Mouse (Mus musculus) left cerebral cortex, adult 2 months (tissue): ENCODE data around the gene Camta1. TPM values are rescaled to one million over a fixed set of nuclear protein-coding genes. Genes with fewer than 3 reads are reported as not detected.

ENCODE experiments used
- DNase-seq, 2 experiments: peaks; one replicate each; pipeline ENCODE4 v3.0.0; 2021 to 2022; ENCODE audit warnings: low spot score in 2 of 2, mixed read lengths in 1 of 2; ENCODE audit errors: extremely low spot score in 1 of 2
- H3K27ac ChIP-seq: fragments of 200-600 bp; 2 replicates; pipeline ENCODE4 v1.8.1; 2022
- H3K4me3 ChIP-seq: fragments of 200-600 bp; 2 replicates; pipeline ENCODE4 v1.8.1; 2022
- CTCF ChIP-seq: fragments of 200-600 bp; IDR thresholded peaks from 2 replicates; pipeline ENCODE4 v1.8.1; 2022; ENCODE audit warnings: antibody characterized with exemption, mild to moderate bottlenecking, moderate library complexity
- intact Hi-C: fragments of 180-260 bp; cut with DNase I; formaldehyde crosslinking; loops from one replicate; pipeline ENCODE4 v1.15.1; 2025
- long read RNA-seq, 2 experiments: library from polyadenylated mRNA; stranded (forward); transcript quantifications; one replicate each; pipeline ENCODE4 v2.0.0; 2021; ENCODE audit warnings: borderline mapping rate in 2 of 2
- total RNA-seq, 2 experiments: library from RNA; stranded (reverse); gene quantifications; 2 replicates each; pipeline ENCODE4 v1.2.3; 2021

Gene Camta1
- 100 to 1,000 TPM; 242 to 255 TPM for total RNA-seq
- long read RNA-seq, experiment 1, full-length matches to known transcripts: 15 of 196 reads
- long read RNA-seq, experiment 1, partial matches to known transcripts: 42 of 196 reads
- long read RNA-seq, experiment 1, other reads (novel, unspliced or antisense): 139 of 196 reads
- long read RNA-seq, experiment 2, transcript Camta1-212 (4 exons, 2,198 nt): major isoform, 17 of 182 reads
- long read RNA-seq, experiment 2, partial matches to known transcripts: 66 of 182 reads
- long read RNA-seq, experiment 2, other reads (novel, unspliced or antisense): 97 of 182 reads

DNA sequence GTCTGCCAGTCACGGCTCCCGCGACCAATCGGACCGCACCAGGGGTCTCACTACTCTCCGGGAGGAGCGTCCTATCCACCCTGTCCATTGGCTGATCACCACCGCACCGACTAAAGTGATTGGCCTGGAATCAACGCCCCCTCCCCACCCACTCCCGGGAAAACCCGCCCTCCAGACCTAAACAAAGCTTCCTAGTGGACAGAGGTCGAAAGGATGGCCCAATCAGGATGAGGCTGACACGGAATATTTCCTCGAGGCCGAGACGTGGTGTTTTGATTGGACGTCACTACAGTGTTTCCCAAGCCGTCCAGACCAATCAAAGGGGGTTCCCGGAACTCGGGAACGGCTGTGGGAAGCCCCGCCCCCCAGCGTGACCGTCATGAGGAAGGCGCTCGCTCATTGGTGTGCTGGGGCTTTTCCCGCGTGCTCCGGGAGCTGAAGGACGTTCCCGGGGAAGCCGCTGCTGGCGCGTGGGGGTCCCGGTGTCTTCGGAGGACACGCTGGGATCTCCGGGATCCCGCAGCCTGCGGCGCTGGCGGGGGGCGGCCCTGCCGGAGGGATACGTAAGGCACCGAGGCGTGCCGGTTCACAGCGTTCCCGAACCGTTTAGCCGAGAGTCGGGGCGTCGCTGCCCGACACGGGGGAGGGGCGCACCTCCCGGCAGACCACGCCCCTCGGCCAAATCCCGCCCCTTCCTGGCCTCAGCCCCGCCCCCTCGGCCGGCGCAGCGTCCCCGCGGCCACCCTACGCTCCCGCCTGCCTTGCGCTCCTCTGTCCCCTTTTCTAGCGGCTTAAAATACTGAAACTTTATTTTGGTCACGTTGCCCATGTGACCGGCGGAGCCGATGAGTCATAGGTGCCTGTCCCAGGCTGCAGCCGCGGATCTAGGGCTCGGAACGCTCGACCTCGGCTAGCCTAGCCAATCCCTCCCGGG, at the start of gene Camta1:
Gene Camta1, minus strand, starts transcription at position 71 of the 934 bp plus-strand sequence.
- Histone ChIP-seq H3K27ac (peak within 1 kb of the TSS; percentile 94), H3K4me3 (peak within 1 kb of the TSS; percentile 72)
- peak; percentile 99 for DNase-seq
- no peak for TF ChIP-seq CTCF
- intact Hi-C loops: loop anchor here (1.0 to 5.0 kb wide), 2 partner anchors 70 to 451 kb away; partner anchors contain the start of gene Dnajc11

DNA sequence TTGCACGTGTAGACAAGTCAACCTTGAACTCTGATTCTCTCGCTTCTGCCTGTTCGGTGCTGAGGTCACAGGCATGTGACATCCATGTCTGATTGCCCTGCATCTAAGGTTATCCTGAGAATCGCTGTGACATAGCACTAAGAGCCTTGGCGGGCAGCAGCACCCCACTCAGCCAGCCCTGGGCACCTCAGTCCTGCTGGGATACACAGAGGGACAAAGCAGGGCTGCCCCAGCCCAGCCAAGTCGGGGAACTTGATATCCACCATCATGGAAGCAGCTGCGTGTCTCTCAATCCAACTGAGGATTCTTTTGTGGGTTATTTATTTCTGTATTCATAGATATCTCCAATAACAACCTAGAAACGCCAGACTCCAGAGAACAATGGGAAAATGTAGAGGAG, 47.1 kb upstream of the Camta1 start:
- no peak for DNase-seq
- intact Hi-C loops: no loop called here
- H3K27ac ChIP-seq: no peak overlapping the region
- H3K4me3 ChIP-seq: no peak overlapping the region
- no peak for TF ChIP-seq CTCF

DNA sequence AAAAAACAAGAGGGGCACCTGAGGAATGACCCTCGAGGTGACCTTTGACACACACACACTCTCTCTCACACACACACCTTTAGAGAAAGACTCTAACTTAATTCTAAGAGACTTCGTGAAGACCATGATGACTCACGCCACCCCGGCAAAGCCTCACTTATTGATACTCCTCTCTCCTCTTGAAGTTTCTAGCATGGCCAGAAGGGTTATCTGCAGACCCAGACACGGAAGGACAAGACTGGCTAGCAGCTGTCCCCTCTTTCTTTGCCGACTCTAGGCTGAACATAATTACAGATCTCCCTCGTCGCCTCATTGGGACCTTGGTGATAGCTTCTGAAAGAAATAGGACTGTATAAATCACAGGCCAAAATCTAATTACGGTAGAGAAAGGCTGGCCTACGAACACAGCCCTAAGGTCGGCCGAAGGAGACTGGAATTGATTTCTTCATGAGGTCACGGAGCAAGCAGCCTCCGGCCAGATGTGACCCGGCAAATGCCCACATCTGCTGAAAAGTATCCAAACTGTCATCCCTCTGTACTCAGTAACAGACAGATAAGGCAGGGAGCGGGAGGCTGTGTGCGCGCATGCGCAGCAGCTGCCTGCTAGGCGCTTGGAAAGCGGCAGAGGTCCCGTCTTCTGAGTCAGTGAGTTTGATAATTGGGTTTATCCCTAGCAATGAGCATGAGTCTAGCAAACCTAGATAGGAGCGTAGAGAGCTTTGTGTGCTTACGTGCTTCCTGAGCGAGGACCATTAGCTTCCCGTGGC, 46.1 kb upstream of the Camta1 start:
- TF ChIP-seq CTCF: no peak
- no peak overlapping the region for H3K4me3 ChIP-seq
- H3K27ac ChIP-seq: no peak overlapping the region
- intact Hi-C loops: no loop called here
- no peak for DNase-seq

DNA sequence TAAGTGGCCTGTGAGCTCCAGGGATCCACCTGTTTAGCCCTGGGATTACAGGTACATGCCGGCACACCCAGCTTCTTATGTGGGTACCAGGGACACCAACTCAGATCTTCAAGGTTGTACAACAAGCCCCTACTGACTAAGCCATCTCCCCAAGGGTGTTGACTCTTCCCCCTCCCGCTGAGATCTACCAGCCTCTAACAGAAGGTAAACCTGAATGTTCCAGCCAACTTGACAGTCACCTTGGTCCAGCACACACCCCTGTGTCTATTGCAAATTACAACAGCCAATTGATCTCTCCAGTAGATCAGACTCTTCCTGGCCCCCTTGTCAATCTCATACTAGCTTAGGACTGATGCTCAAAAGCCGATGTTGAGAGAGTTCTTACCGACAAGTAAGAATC, 43.9 kb upstream of the Camta1 start:
- Histone ChIP-seq H3K27ac (no peak overlapping the region), H3K4me3 (no peak overlapping the region)
- no peak for TF ChIP-seq CTCF
- intact Hi-C loops: no loop called here
- no peak for DNase-seq

DNA sequence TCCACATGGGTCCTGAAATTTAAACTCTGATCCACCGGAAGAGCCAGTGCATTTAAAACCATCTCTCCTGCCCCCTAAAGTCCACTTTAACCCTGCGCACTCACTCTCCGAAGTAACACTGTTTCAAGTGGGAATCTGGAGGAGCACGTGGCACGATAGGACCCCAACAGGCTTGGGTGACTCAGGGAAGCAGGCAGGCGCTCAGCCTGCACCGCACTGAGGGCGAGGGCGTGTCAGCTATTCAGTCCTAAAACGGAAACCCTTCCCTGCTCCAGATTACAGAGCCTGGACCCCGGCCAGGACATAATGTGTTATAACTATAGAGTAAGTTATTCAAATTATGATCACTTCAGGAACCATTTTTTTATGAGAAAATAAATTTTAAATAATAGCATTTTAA, 42.4 kb upstream of the Camta1 start:
- Histone ChIP-seq H3K27ac (no peak overlapping the region), H3K4me3 (no peak overlapping the region)
- TF ChIP-seq CTCF: no peak
- no peak for DNase-seq
- intact Hi-C loops: no loop called here

DNA sequence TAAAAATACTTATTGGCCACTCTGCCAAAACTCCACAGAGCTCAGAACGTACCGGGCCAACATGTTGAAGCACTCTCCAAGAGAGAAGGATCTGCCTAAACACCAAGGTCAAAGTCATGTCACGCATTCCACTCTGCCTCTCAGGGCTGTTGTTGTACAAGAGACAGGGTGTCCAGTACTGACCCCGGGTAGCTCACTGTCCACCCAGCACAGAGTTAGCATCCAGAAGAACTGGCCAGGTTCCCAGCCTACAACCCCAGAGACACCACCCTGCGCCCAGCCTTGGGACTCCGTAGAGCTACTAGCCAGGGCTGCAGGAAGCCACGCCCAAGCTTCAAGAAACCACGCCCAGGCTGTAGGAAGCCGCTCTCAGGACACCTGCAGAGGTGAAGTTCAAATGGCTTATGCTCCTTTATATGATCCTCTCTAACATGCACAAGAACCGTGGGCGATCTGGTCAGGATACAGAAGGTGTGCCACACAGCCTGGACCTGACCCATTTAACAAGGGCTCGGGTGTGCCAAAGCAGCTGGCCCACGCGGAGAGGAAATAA, 41.1 kb upstream of the Camta1 start:
- H3K27ac ChIP-seq: no peak overlapping the region
- intact Hi-C loops: no loop called here
- H3K4me3 ChIP-seq: no peak overlapping the region
- TF ChIP-seq CTCF: no peak
- DNase-seq: no peak

DNA sequence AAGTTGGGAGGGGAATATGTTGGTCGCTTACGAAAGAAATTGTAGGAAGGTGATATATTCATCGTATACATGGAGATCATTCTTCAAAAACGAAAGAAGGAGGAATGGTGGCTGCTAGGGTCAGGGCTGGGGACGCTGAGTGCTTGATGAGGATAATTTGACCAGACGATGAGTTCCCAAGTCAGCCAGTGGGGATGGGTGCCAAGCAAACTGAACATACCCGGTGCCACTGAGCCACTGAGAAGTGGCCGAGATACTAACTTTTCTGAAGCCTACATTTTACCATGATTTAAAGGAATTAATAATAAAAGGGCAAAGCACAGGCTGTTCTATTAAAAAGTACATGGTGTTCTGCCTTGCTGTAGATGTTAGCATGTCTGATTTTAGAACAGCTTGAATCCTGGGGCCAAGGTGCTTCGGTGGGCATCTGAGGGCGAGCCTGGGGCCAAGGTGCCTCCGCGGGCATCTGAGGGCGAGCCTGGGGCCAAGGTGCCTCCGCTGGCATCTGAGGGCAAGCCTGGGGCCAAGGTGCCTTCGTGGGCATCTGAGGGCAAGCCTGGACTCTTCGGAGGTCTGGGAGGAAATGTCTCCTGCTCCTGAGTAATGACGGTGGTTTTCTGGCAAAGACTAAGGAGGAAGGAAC, 40.5 kb upstream of the Camta1 start:
- TF ChIP-seq CTCF: no peak
- intact Hi-C loops: no loop called here
- no peak overlapping the region for H3K27ac ChIP-seq
- no peak overlapping the region for H3K4me3 ChIP-seq
- DNase-seq: no peak

DNA sequence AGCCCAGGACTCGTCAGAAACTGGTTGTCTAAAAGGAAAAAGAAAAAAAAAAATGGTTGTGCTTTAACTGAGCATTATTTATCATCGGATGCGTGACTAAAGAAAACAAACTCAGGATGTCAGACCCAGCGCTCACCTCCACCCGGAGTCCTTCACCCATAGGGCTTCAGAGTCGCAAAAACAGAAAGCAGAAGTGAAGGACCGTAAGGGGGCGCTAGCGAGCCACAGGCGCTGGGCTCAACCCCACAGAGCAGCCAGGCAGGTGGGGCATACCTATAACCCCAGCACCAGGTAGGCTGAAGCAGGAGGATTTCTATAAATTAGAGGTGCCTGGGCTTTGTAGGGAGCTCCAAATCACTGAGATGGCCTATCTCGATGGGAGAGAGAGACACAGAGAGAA, 39.7 kb upstream of the Camta1 start:
- peak; percentile 37 for TF ChIP-seq CTCF
- H3K4me3 ChIP-seq: no peak overlapping the region
- H3K27ac ChIP-seq: no peak overlapping the region
- DNase-seq: no peak
- intact Hi-C loops: no loop called here

DNA sequence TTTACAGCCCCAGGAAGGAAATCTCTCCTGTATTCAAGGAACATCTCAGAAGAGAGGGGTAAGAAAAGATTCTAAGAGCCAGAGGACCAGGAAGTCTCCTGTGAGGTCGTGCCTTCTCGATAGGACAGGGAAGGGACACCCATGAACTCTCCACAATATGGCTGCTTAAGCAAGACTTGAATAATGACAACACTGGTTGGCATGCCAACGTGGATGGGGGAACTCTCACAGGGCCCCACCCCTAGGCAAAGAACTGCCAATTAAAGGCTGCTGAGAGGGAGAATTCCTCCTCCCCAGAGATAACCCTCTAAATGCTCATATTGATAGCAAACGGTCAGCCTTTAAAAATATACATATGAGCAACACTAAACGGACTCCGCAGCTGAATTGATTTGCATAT, 39.1 kb upstream of the Camta1 start:
- no peak for TF ChIP-seq CTCF
- DNase-seq: no peak
- intact Hi-C loops: no loop called here
- Histone ChIP-seq H3K4me3 (no peak overlapping the region), H3K27ac (no peak overlapping the region)

DNA sequence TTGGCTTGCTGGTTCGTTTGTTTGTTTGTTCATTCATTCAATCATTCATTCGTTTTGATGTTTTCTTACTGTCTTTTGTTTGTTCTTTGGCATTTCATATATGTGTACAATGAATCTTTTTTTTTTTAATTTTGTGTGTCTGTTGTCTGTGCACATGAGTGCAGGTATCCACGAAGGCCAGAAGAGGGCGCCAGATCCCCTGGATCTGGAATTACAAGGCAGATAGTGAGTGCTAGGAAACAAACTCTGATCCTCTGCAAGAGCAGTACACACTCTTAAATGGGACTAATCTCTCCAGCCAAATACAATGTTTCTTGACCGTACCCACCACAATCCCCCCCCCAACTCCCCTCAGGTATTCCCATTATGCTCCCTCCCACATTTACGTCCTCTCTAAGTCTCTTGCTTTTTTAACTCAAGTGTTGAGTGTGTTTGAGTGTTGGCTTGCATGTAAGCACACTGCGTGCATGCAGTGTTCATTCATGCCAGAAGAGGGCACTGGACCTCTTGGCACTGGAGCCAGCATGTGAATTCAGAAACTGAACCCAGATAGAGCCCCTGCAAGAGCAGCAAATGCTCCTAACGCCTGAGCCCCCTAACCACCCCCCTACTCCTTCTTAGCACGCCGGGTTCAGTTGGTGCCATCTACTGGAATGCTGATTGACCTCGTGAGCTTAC, 38.2 kb upstream of the Camta1 start:
- DNase-seq: no peak
- H3K27ac ChIP-seq: no peak overlapping the region
- no peak for TF ChIP-seq CTCF
- intact Hi-C loops: no loop called here
- no peak overlapping the region for H3K4me3 ChIP-seq
